Mouse (Mus musculus): ENCODE results near the gene Tarbp1.
"Not testable (repeated sequence)": the region's sequence is repeated elsewhere in the genome, so short reads cannot be mapped to it uniquely, and the experiment has no call there.

Gene Tarbp1

GRCm38 (mm10) chr8:126405030-126405429 is 69.8 kb downstream of the Tarbp1 start:
- no peak for DNase-seq

GRCm38 (mm10) chr8:126404550-126404949 is 70.3 kb downstream of the Tarbp1 start:
- DNase-seq: not testable (repeated sequence)

- DNase-seq: no peak
Observed at GRCm38 (mm10) chr8:126398349-126398748, 76.5 kb downstream of the Tarbp1 start.

- no peak for DNase-seq
Observed at GRCm38 (mm10) chr8:126395917-126396316, 78.9 kb downstream of the Tarbp1 start.

GRCm38 (mm10) chr8:126395386-126395785 is 79.5 kb downstream of the Tarbp1 start:
- no peak for DNase-seq

- peak; percentile 81 for DNase-seq
Observed at GRCm38 (mm10) chr8:126391541-126391940, 83.3 kb downstream of the Tarbp1 start.

- DNase-seq: no peak
Observed at GRCm38 (mm10) chr8:126387566-126387965, 87.3 kb downstream of the Tarbp1 start.

GRCm38 (mm10) chr8:126382749-126383148 is 92.1 kb downstream of the Tarbp1 start:
- peak; percentile 65 for DNase-seq

- no peak for DNase-seq
Observed at GRCm38 (mm10) chr8:126382216-126382615, 92.6 kb downstream of the Tarbp1 start.

GRCm38 (mm10) chr8:126381299-126381698 is 93.6 kb downstream of the Tarbp1 start:
- DNase-seq: no peak

GRCm38 (mm10) chr8:126380141-126380540 is 94.7 kb downstream of the Tarbp1 start:
- no peak for DNase-seq

- DNase-seq: no peak
Observed at GRCm38 (mm10) chr8:126379580-126379979, 95.3 kb downstream of the Tarbp1 start.
